25 mouse cellular contexts compared by ENCODE assay signal in genomic region chr12:14271216-14271615, GRCm38 (mm10).
DNase-seq lines count a peak whose midpoint lies in the region; ATAC-seq and TF ChIP-seq lines count a peak whose summit lies in the region.
"Had no signal": no experiment of that assay in that cellular context is flagged by ENCODE, and none has a peak within 500 bp of the region (broad histone marks: within the 10 kb centered on the region; RNA-seq: fewer than 3 reads in every experiment).

No protein-coding gene starts in this region.

- DNase-seq in cerebellum, postnatal 14 days: peak; percentile 17 to 53
- DNase-seq in cerebellum, adult 11 months: no peak
- DNase-seq in forebrain, embryonic 14.5 days (ENCODE audit: low spot score): peak; percentile 3
- peak; percentile 33 for DNase-seq in liver, adult 2 months (ENCODE audit: extremely low read depth, low read depth, low spot score)
- DNase-seq in liver, postnatal 0 days: no peak
- no peak for DNase-seq in B cell, adult 2 months
- DNase-seq: adrenal gland, adult 8-10 months; adrenal gland, postnatal 14 days; adrenal gland, postnatal 36 days; cerebellum, adult 18-20 months; cerebellum, adult 8-10 months; cerebellum, adult 9-11 months; cerebellum, postnatal 36 days had no signal

- no peak for TF ChIP-seq POLR2A in liver, adult 2 months (IDR thresholded peaks at IDR 0.05; ENCODE audit: extremely low read depth, insufficient read depth, low read length)

- no peak for TF ChIP-seq EP300 in liver, postnatal 0 days (IDR thresholded peaks at IDR 0.05; ENCODE audit: low read depth)

- no peaks in the 10 kb centered on the region for H3K27me3 ChIP-seq in forebrain, embryonic 14.5 days (replicated peaks; ENCODE audit: control insufficient read depth, insufficient read depth, low read length)
- no peaks in the 10 kb centered on the region for H3K27me3 ChIP-seq in forebrain, embryonic 15.5 days
- no peaks in the 10 kb centered on the region for H3K27me3 ChIP-seq in liver, adult 2 months (ENCODE audit: control insufficient read depth, insufficient read depth, low read length)
- no peaks in the 10 kb centered on the region for H3K27me3 ChIP-seq in liver, postnatal 0 days (ENCODE audit: insufficient read depth, low read length)
- H3K27me3 ChIP-seq: CH12.LX; embryonic facial prominence, embryonic 13.5 days; embryonic facial prominence, embryonic 15.5 days; forebrain, embryonic 12.5 days; Patski had no signal

- no peak for ATAC-seq in forebrain, embryonic 14.5 days
- no peak for ATAC-seq in forebrain, embryonic 15.5 days (replicated peaks)
- ATAC-seq in liver, postnatal 0 days: no peak
- ATAC-seq: activated CD4-positive, CD25-positive, alpha-beta regulatory T cell, adult 4 months; CD4-positive, CD25-positive, alpha-beta regulatory T cell, adult 4 months; forebrain, embryonic 16.5 days; Patski had no signal

- no peak overlapping the region for H3K27ac ChIP-seq in forebrain, embryonic 14.5 days (ENCODE audit: low read depth, low read length)
- no peak overlapping the region for H3K27ac ChIP-seq in forebrain, embryonic 15.5 days (replicated peaks)
- no peak overlapping the region for H3K27ac ChIP-seq in liver, adult 2 months (replicated peaks; ENCODE audit: insufficient read depth, low read depth, low read length)
- no peak overlapping the region for H3K27ac ChIP-seq in liver, postnatal 0 days (ENCODE audit: low read depth)
- H3K27ac ChIP-seq: embryonic facial prominence, embryonic 13.5 days; embryonic facial prominence, embryonic 15.5 days; forebrain, embryonic 10.5 days; forebrain, embryonic 12.5 days had no signal

- H3K4me1 ChIP-seq in forebrain, embryonic 14.5 days (ENCODE audit: control insufficient read depth, insufficient read depth, low read length): no peaks in the 10 kb centered on the region
- H3K4me1 ChIP-seq in forebrain, embryonic 15.5 days: no peaks in the 10 kb centered on the region
- H3K4me1 ChIP-seq in liver, adult 2 months (ENCODE audit: control insufficient read depth, insufficient read depth, low read length): no peaks in the 10 kb centered on the region
- H3K4me1 ChIP-seq in liver, postnatal 0 days (ENCODE audit: insufficient read depth): no peaks in the 10 kb centered on the region
- H3K4me1 ChIP-seq: embryonic facial prominence, embryonic 13.5 days; embryonic facial prominence, embryonic 15.5 days; forebrain, embryonic 10.5 days; forebrain, embryonic 12.5 days had no signal

- H3K4me3 ChIP-seq in forebrain, embryonic 14.5 days (ENCODE audit: low read depth, low read length): no peak overlapping the region
- no peak overlapping the region for H3K4me3 ChIP-seq in forebrain, embryonic 15.5 days
- no peak overlapping the region for H3K4me3 ChIP-seq in liver, adult 2 months (ENCODE audit: insufficient read depth, low read depth, low read length)
- no peak overlapping the region for H3K4me3 ChIP-seq in liver, postnatal 0 days (ENCODE audit: low read depth, low read length)
- H3K4me3 ChIP-seq: embryonic facial prominence, embryonic 13.5 days; embryonic facial prominence, embryonic 15.5 days; erythroblast, embryonic 14.5 days; forebrain, embryonic 10.5 days; forebrain, embryonic 12.5 days had no signal

- no peaks in the 10 kb centered on the region for H3K79me2 ChIP-seq in liver, adult 2 months (ENCODE audit: control insufficient read depth, insufficient read depth, low read length)

- no peak overlapping the region for H3K4me2 ChIP-seq in forebrain, embryonic 14.5 days (ENCODE audit: low read length)
- H3K4me2 ChIP-seq in forebrain, embryonic 15.5 days (replicated peaks): no peak overlapping the region
- no peak overlapping the region for H3K4me2 ChIP-seq in liver, postnatal 0 days (ENCODE audit: low read depth, low read length)
- H3K4me2 ChIP-seq: embryonic facial prominence, embryonic 13.5 days; embryonic facial prominence, embryonic 15.5 days; forebrain, embryonic 12.5 days had no signal

- H3K9me3 ChIP-seq in forebrain, embryonic 14.5 days (replicated peaks; ENCODE audit: control insufficient read depth, low read length): no peaks in the 10 kb centered on the region
- no peaks in the 10 kb centered on the region for H3K9me3 ChIP-seq in forebrain, embryonic 15.5 days
- H3K9me3 ChIP-seq in liver, postnatal 0 days (ENCODE audit: low read length): no peaks in the 10 kb centered on the region
- H3K9me3 ChIP-seq: embryonic facial prominence, embryonic 13.5 days; embryonic facial prominence, embryonic 15.5 days; forebrain, embryonic 10.5 days; forebrain, embryonic 12.5 days; G1E had no signal

- H3K9ac ChIP-seq in forebrain, embryonic 14.5 days (ENCODE audit: low read length): no peak overlapping the region
- no peak overlapping the region for H3K9ac ChIP-seq in forebrain, embryonic 15.5 days (replicated peaks)
- H3K9ac ChIP-seq in liver, adult 2 months (ENCODE audit: low read depth, low read length): no peak overlapping the region
- H3K9ac ChIP-seq in liver, postnatal 0 days (replicated peaks): no peak overlapping the region
- H3K9ac ChIP-seq: embryonic facial prominence, embryonic 13.5 days; embryonic facial prominence, embryonic 15.5 days; forebrain, embryonic 12.5 days had no signal

- no peak for TF ChIP-seq CTCF in liver, adult 2 months (IDR thresholded peaks at IDR 0.05; ENCODE audit: low read depth, low read length)
- no peak for TF ChIP-seq CTCF in liver, postnatal 0 days (IDR thresholded peaks at IDR 0.05; ENCODE audit: low read depth)

- no peaks in the 10 kb centered on the region for H3K36me3 ChIP-seq in forebrain, embryonic 14.5 days (ENCODE audit: control insufficient read depth, insufficient read depth, low read length)
- H3K36me3 ChIP-seq in forebrain, embryonic 15.5 days: no peaks in the 10 kb centered on the region
- no peaks in the 10 kb centered on the region for H3K36me3 ChIP-seq in liver, adult 2 months (ENCODE audit: control insufficient read depth, insufficient read depth, low read length)
- no peaks in the 10 kb centered on the region for H3K36me3 ChIP-seq in liver, postnatal 0 days (replicated peaks; ENCODE audit: insufficient read depth, low read length)
- H3K36me3 ChIP-seq: embryonic facial prominence, embryonic 13.5 days; embryonic facial prominence, embryonic 15.5 days; forebrain, embryonic 10.5 days; forebrain, embryonic 12.5 days; G1E had no signal

Comparison
In these comparisons a context has a peak if more than half of its experiments do, and no peak if none do; other contexts are left out.
1. DNase-seq: peak in cerebellum, postnatal 14 days (2 of 2), forebrain, embryonic 14.5 days (single experiment) and liver, adult 2 months (single experiment); none in cerebellum, adult 11 months (single experiment), liver, postnatal 0 days (single experiment) and B cell, adult 2 months (0 of 2).